Mouse (Mus musculus): ENCODE measurements around the gene Bcl2.

Gene Bcl2

GRCm38 (mm10) chr1:106616955-106617354 lies 97.1 kb downstream of the Bcl2 start:
- no peak for DNase-seq

- DNase-seq: no peak
Measured at GRCm38 (mm10) chr1:106613371-106613770, 100.7 kb downstream of the Bcl2 start.

- DNase-seq: no peak
Measured at GRCm38 (mm10) chr1:106612166-106613031, 101.7 kb downstream of the Bcl2 start.

GRCm38 (mm10) chr1:106611246-106611645 lies 102.8 kb downstream of the Bcl2 start:
- no peak for DNase-seq

- no peak for DNase-seq
Measured at GRCm38 (mm10) chr1:106608098-106608778, 105.8 kb downstream of the Bcl2 start.

GRCm38 (mm10) chr1:106606951-106607350 lies 107.1 kb downstream of the Bcl2 start:
- DNase-seq: peak; percentile 17

GRCm38 (mm10) chr1:106603406-106603805 lies 110.7 kb downstream of the Bcl2 start:
- DNase-seq: no peak

- peak; percentile 83 for DNase-seq
Measured at GRCm38 (mm10) chr1:106602941-106603340, 111.1 kb downstream of the Bcl2 start.

GRCm38 (mm10) chr1:106602536-106602935 lies 111.5 kb downstream of the Bcl2 start:
- DNase-seq: no peak

- peak; percentile 28 for DNase-seq
Measured at GRCm38 (mm10) chr1:106601247-106601646, 112.8 kb downstream of the Bcl2 start.

- peak; percentile 69 for DNase-seq
Measured at GRCm38 (mm10) chr1:106600841-106601240, 113.2 kb downstream of the Bcl2 start.

GRCm38 (mm10) chr1:106598292-106598583 lies 115.8 kb downstream of the Bcl2 start:
- peak; percentile 49 for DNase-seq

- peak; percentile 55 for DNase-seq
Measured at GRCm38 (mm10) chr1:106597575-106598291, 116.3 kb downstream of the Bcl2 start.

GRCm38 (mm10) chr1:106596380-106596779 lies 117.7 kb downstream of the Bcl2 start:
- DNase-seq: peak; percentile 3

GRCm38 (mm10) chr1:106595286-106595885 lies 118.7 kb downstream of the Bcl2 start:
- peak; percentile 28 for DNase-seq

- DNase-seq: peak; percentile 81
Measured at GRCm38 (mm10) chr1:106591180-106591774, 122.8 kb downstream of the Bcl2 start.

- DNase-seq: peak; percentile 0
Measured at GRCm38 (mm10) chr1:106589141-106589540, 124.9 kb downstream of the Bcl2 start.

GRCm38 (mm10) chr1:106587866-106588470 lies 126.1 kb downstream of the Bcl2 start:
- peak; percentile 59 for DNase-seq

- peak; percentile 83 for DNase-seq
Measured at GRCm38 (mm10) chr1:106586761-106587160, 127.3 kb downstream of the Bcl2 start.

- DNase-seq: peak; percentile 17
Measured at GRCm38 (mm10) chr1:106585349-106585748, 128.7 kb downstream of the Bcl2 start.

- DNase-seq: peak; percentile 86
Measured at GRCm38 (mm10) chr1:106584824-106585223, 129.2 kb downstream of the Bcl2 start.

- DNase-seq: peak; percentile 76
Measured at GRCm38 (mm10) chr1:106584273-106584672, 129.8 kb downstream of the Bcl2 start.

Data from heart, adult 11 months (tissue).